8 mouse cellular contexts compared by ENCODE assay signal in the genomic region with DNA sequence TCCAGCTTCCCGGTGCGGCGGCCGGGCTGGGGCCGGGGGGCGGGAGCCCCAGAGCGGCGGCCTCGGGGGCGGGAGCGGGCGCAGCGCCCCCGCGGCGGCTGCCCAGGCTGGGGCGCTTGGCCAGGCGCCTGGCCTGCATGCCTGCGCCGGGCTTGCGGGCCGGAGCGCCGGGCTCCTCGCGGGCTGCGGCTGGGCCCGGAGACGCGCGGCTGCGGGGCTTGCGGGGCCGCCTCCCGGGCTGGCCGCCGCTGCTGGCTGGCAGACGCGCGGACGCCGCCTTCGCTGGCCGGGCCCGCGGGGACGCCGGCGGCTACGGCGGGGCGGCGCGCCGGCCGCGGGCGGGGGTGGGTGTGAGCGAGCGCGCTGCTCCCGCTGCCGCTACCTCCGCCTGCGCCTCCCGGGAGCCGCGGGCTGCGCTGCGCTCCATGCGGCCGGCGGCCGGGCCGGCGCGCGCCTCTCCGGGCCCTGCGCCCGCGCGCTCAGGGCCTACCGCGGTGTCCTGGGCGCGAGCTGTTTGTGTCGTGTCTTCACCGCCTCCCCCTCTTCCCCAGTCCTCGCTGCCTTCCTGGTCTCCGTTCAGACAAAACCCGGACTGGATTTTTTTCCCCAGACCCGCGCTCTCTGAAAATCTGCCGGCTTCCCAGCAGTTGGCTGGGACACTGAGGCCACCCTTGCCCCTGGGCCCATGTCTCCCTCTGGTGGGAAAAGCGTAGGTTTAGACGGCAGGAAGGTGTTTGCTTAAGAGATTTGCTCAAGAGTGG. TPM values are rescaled to one million over a fixed set of nuclear protein-coding genes. Genes with fewer than 3 reads are reported as not detected.
A peak's percentile ranks its signal among the peaks of the same experiment; 100 is the strongest.
DNase-seq lines count a peak whose midpoint lies in the region; ATAC-seq lines count a peak whose summit lies in the region.

A gene (minus strand): TSS at position 505 of the 761 bp plus-strand sequence.

- peak; percentile 32 for DNase-seq in T-cell, adult 2 months (ENCODE audit: low spot score)
- peak; percentile 82 to 83 for DNase-seq in cerebellum, postnatal 36 days
- peak; percentile 78 to 85 for DNase-seq in frontal cortex, postnatal 36 days (ENCODE audit: low spot score in 2 of 2)
- DNase-seq in hindbrain, embryonic 14.5 days (ENCODE audit: low spot score), result peak; percentile 89
- peak; percentile 66 to 72 for DNase-seq in layer of hippocampus, postnatal 25 days (ENCODE audit: extremely low spot score in 1 of 2, low spot score in 1 of 2)
- DNase-seq in lung, postnatal 10 days, result peak; percentile 96
- peak; percentile 94 for DNase-seq in retina, embryonic 14.5 days (ENCODE audit: low spot score)
- DNase-seq in thymus, postnatal 36 days, result peak; percentile 68 to 77

- peak within 1 kb of the TSS; percentile 84 for H3K4me2 ChIP-seq in hindbrain, embryonic 14.5 days (replicated peaks)

- H3K9ac ChIP-seq in hindbrain, embryonic 14.5 days, result peak within 1 kb of the TSS; percentile 97

- peak; percentile 91 for ATAC-seq in hindbrain, embryonic 14.5 days (ENCODE audit: low FRiP score)

- no peaks in the 10 kb centered on the region for H3K9me3 ChIP-seq in hindbrain, embryonic 14.5 days (ENCODE audit: control insufficient read depth, low read length)

- no peaks in the 10 kb centered on the region for H3K27me3 ChIP-seq in hindbrain, embryonic 14.5 days (ENCODE audit: control insufficient read depth, insufficient read depth, low read length)

- peak within 1 kb of the TSS; percentile 96 for H3K27ac ChIP-seq in hindbrain, embryonic 14.5 days

- peak within 1 kb of the TSS; percentile 68 for H3K4me3 ChIP-seq in hindbrain, embryonic 14.5 days (replicated peaks; ENCODE audit: low read length)

- WGBS in hindbrain, embryonic 14.5 days, result under 1% methylated on average over 71 of the region's 97 CpGs

- H3K4me1 ChIP-seq in hindbrain, embryonic 14.5 days (replicated peaks; ENCODE audit: control insufficient read depth, insufficient read depth, low read length), result peaks cover 28% of the 10 kb centered on the region

- no peaks in the 10 kb centered on the region for H3K36me3 ChIP-seq in hindbrain, embryonic 14.5 days (replicated peaks; ENCODE audit: control insufficient read depth, insufficient read depth)

RNA-seq across cellular contexts. Expression of the gene that starts here (rescaled TPM):
- polyA plus RNA-seq in hindbrain, embryonic 14.5 days (2014; fragmentation: Nextera tagmentation; extraction: Ambion mirVana), result 14.7 and 15.7 TPM in 2 replicates
- 10 to 100 TPM; 32.4 to 34.2 TPM for total RNA-seq in layer of hippocampus, postnatal 25 days (2021)

Comparison
In these comparisons a context has a peak if more than half of its experiments do, and no peak if none do; other contexts are left out.
1. Peak in every context shown above with its lines: DNase-seq, ATAC-seq, H3K4me3 ChIP-seq and H3K27ac ChIP-seq.
2. DNase-seq: peak in every context shown above with its lines; median percentile 96 in lung, postnatal 10 days; 94 in retina, embryonic 14.5 days; 89 in hindbrain, embryonic 14.5 days; 82 in cerebellum, postnatal 36 days; 82 in frontal cortex, postnatal 36 days; 72 in thymus, postnatal 36 days; 69 in layer of hippocampus, postnatal 25 days; 32 in T-cell, adult 2 months.